Mouse (Mus musculus) liver, postnatal 0 days (tissue): ENCODE results near the gene Pnisr. TPM values are rescaled to one million over a fixed set of nuclear protein-coding genes. Genes with fewer than 3 reads are reported as not detected.
A peak's percentile ranks its signal among the peaks of the same experiment; 100 is the strongest.

Experiments
- ATAC-seq: fragments of 200-750 bp; cut with Nextera tagmentation; 2 replicates; pipeline ENCODE4 v1.8.0; 2017; ENCODE audit warnings: mild to moderate bottlenecking, moderate library complexity
- DNase-seq: peaks from one replicate; pipeline ENCODE4 v3.0.0-alpha.2; 2016
- H3K27ac ChIP-seq: fragments of 300-500 bp; sonication (generic); 2 replicates; pipeline ENCODE4 v1.5.1; 2014; ENCODE audit warnings: antibody characterized with exemption, moderate library complexity, mild to moderate bottlenecking, low read depth
- H3K27me3 ChIP-seq: fragments of 300-500 bp; sonication (generic); 2 replicates; pipeline ENCODE4 v1.6.1; 2014; ENCODE audit warnings: low read length, control low read depth, mixed read lengths; ENCODE audit not compliant: insufficient read depth
- H3K36me3 ChIP-seq: fragments of 300-500 bp; sonication (generic); replicated peaks from 2 replicates; pipeline ENCODE4 v1.6.1; 2014; ENCODE audit warnings: mild to moderate bottlenecking, control low read depth, low read length, moderate library complexity, mixed read lengths; ENCODE audit not compliant: insufficient read depth
- H3K4me1 ChIP-seq: fragments of 300-500 bp; sonication (generic); 2 replicates; pipeline ENCODE4 v1.6.1; 2014; ENCODE audit warnings: antibody characterized with exemption, mild to moderate bottlenecking, control low read depth; ENCODE audit not compliant: insufficient read depth
- H3K4me2 ChIP-seq: fragments of 300-500 bp; sonication (generic); 2 replicates; pipeline ENCODE4 v1.6.1; 2014; ENCODE audit warnings: low read depth, mild to moderate bottlenecking, low read length, moderate library complexity, mixed read lengths
- H3K4me3 ChIP-seq: fragments of 300-500 bp; sonication (generic); 2 replicates; pipeline ENCODE4 v1.5.1; 2014; ENCODE audit warnings: low read depth, low read length
- H3K9ac ChIP-seq: fragments of 300-500 bp; sonication (generic); replicated peaks from 2 replicates; pipeline ENCODE4 v1.6.1; 2014; ENCODE audit warnings: mild to moderate bottlenecking, moderate library complexity
- H3K9me3 ChIP-seq: fragments of 300-500 bp; sonication (generic); 2 replicates; pipeline ENCODE4 v1.6.1; 2016; ENCODE audit warnings: mild to moderate bottlenecking, control low read depth, low read length, mixed read lengths
- CTCF ChIP-seq: sonication (generic); IDR thresholded peaks from 2 replicates; pipeline ENCODE4 v1.5.1; 2016; ENCODE audit warnings: antibody characterized with exemption, low read depth
- EP300 ChIP-seq: IDR thresholded peaks from 2 replicates; pipeline ENCODE4 v1.6.1; 2016; ENCODE audit warnings: antibody characterized with exemption, low read depth, mild to moderate bottlenecking
- WGBS: fragments of 180-500 bp; shearing (Covaris S2); extraction: QIAGEN DNeasy Blood & Tissue Kit; methylation state at CpG from one replicate; pipeline ENCODE4 v1.1.7; 2014; ENCODE audit not compliant: insufficient replicate concordance; 5-methylcytosine and 5-hydroxymethylcytosine counted together
- polyA plus RNA-seq: library from polyadenylated mRNA; unstranded; fragments of >200 nt; fragmentation: Nextera tagmentation; extraction: Ambion mirVana; gene quantifications from 2 replicates; pipeline ENCODE4 v1.2.1, GENCODE M21; 2015

The Pnisr gene
- polyA plus RNA-seq, 1 experiment from 2014 or later: 27.9 TPM

GRCm38 (mm10) chr4:21879565-21880220 lies 32.3 kb downstream of the Pnisr start, which contains the start of gene Coq3:
Coq3 (plus strand) TSS chr4:21879673.
- DNase-seq (peak; percentile 81), ATAC-seq (peak; percentile 89)
- peak within 1 kb of the TSS; percentile 88 for H3K4me3 ChIP-seq
- peak within 1 kb of the TSS; percentile 99 for H3K27ac ChIP-seq
- H3K4me2 ChIP-seq: peak within 1 kb of the TSS; percentile 91
- TF ChIP-seq EP300 (no peak), CTCF (no peak)
- no peaks in the 10 kb centered on the region for H3K9me3 ChIP-seq
- WGBS: under 1% methylated on average over 51 of the region's 51 CpGs
- H3K9ac ChIP-seq: peak within 1 kb of the TSS; percentile 91
- no peaks in the 10 kb centered on the region for H3K27me3 ChIP-seq
- H3K4me1 ChIP-seq: peaks cover 6% of the 10 kb centered on the region; the same call in 1 of the 2 replicates
- peaks cover 17% of the 10 kb centered on the region for H3K36me3 ChIP-seq

GRCm38 (mm10) chr4:21882806-21883205 lies 35.4 kb downstream of the Pnisr start:
- ATAC-seq (no peak), DNase-seq (no peak)
- Histone ChIP-seq H3K27me3 (no peaks in the 10 kb centered on the region), H3K4me3 (no peak overlapping the region), H3K4me1 (peaks cover 6% of the 10 kb centered on the region; the same call in 1 of the 2 replicates), H3K27ac (no peak overlapping the region), H3K4me2 (no peak overlapping the region), H3K9me3 (no peaks in the 10 kb centered on the region), H3K36me3 (no peaks in the 10 kb centered on the region), H3K9ac (no peak overlapping the region)
- WGBS: 86% methylated on average over 6 of the region's 6 CpGs
- TF ChIP-seq EP300 (no peak), CTCF (no peak)

- DNase-seq: no peak
- ATAC-seq: no peak
- Histone ChIP-seq H3K4me2 (no peak overlapping the region), H3K4me1 (0 out of 2 replicates have a peak, but pooled peaks cover 3% of the 10 kb centered on the region), H3K9me3 (no peaks in the 10 kb centered on the region), H3K27ac (no peak overlapping the region), H3K9ac (no peak overlapping the region), H3K4me3 (no peak overlapping the region), H3K27me3 (no peaks in the 10 kb centered on the region), H3K36me3 (no peaks in the 10 kb centered on the region)
- no peak for TF ChIP-seq EP300
- no peak for TF ChIP-seq CTCF
- WGBS: 83% methylated on average over 8 of the region's 8 CpGs
Observed at GRCm38 (mm10) chr4:21885831-21886230, 38.4 kb downstream of the Pnisr start.

Other genes starting within 250 kb of the Pnisr start
- not detected in 2 replicates for gene Prdm13, start 161.6 kb upstream of the Pnisr start, polyA plus RNA-seq
- 12.7 and 13.9 TPM in 2 replicates for gene Ccnc, start 119.9 kb upstream of the Pnisr start, polyA plus RNA-seq
- gene Usp45, start 80.4 kb upstream of the Pnisr start, polyA plus RNA-seq: 3.5 and 5.0 TPM in 2 replicates
- gene Tstd3, start 80.4 kb upstream of the Pnisr start, polyA plus RNA-seq: 16.6 and 19.2 TPM in 2 replicates
- gene Coq3, start 32.1 kb downstream of the Pnisr start, polyA plus RNA-seq: 8.2 and 9.0 TPM in 2 replicates
- gene Faxc, start 83.7 kb downstream of the Pnisr start, polyA plus RNA-seq: 0.04 TPM in 1 of 2 replicates, not detected in the other